Mouse (Mus musculus) embryonic fibroblast, embryonic 13.5 days (primary cell): ENCODE data around the gene Nit2.

ENCODE experiments used
- CTCF ChIP-seq: IDR thresholded peaks from 2 replicates; pipeline ENCODE4 v1.5.1; 2011; ENCODE audit warnings: mild to moderate bottlenecking, control low read depth, low read length, moderate library complexity, borderline replicate concordance; ENCODE audit not compliant: insufficient read depth
- POLR2A ChIP-seq: IDR thresholded peaks from 2 replicates; pipeline ENCODE4 v1.6.1; 2011; ENCODE audit warnings: low read depth, mild to moderate bottlenecking, control low read depth, low read length, moderate library complexity

GRCm38 (mm10) chr16:57171570-57171969 is 4.4 kb upstream of the Nit2 start:
- TF ChIP-seq POLR2A (no peak), CTCF (no peak)
